Mouse (Mus musculus) left cerebral cortex, postnatal 10 days (tissue): Measurements from ENCODE around the gene Tut4. TPM values are rescaled to one million over a fixed set of nuclear protein-coding genes. Genes with fewer than 3 reads are reported as not detected.

Experiments
- DNase-seq, 2 experiments: peaks; one replicate each; pipeline ENCODE4 v3.0.0; 2021 to 2022; ENCODE audit warnings: low spot score in 2 of 2, mixed read lengths in 1 of 2; ENCODE audit errors: extremely low spot score in 1 of 2
- intact Hi-C: fragments of 180-260 bp; cut with DNase I; formaldehyde crosslinking; loops from one replicate; pipeline ENCODE4 v1.15.1; 2025
- total RNA-seq, 2 experiments: library from RNA; stranded (reverse); gene quantifications; 2 replicates each; pipeline ENCODE4 v1.2.3; 2021

Gene Tut4
- 10 to 100 TPM; 41.5 to 42.0 TPM for total RNA-seq

GRCm38 (mm10) chr4:108459231-108460155 is at the start of gene Tut4:
Gene Tut4 (plus strand): TSS chr4:108459426.
- intact Hi-C loops = loop anchor here (2.0 to 5.0 kb wide), 3 partner anchors 53 to 122 kb away; partner anchors contain the start of gene Gpx7
- peak; percentile 86 to 95 for DNase-seq

GRCm38 (mm10) chr4:108424587-108424986 is 34.6 kb upstream of the Tut4 start:
- intact Hi-C loops = no loop called here
- no peak for DNase-seq

GRCm38 (mm10) chr4:108427719-108428340 is 31.4 kb upstream of the Tut4 start:
- no peak for DNase-seq
- intact Hi-C loops = no loop called here

GRCm38 (mm10) chr4:108428341-108428721 is 30.9 kb upstream of the Tut4 start:
- intact Hi-C loops = no loop called here
- no peak for DNase-seq

GRCm38 (mm10) chr4:108430656-108431560 is 28.3 kb upstream of the Tut4 start:
- peak in 1 of 2 experiments; percentile 19 for DNase-seq
- intact Hi-C loops = no loop called here

GRCm38 (mm10) chr4:108431561-108431936 is 27.7 kb upstream of the Tut4 start:
- no peak for DNase-seq
- intact Hi-C loops = no loop called here

GRCm38 (mm10) chr4:108433341-108433740 is 25.9 kb upstream of the Tut4 start:
- no peak for DNase-seq
- intact Hi-C loops = no loop called here

- intact Hi-C loops = no loop called here
- DNase-seq = no peak
These were observed 25.0 kb upstream of the Tut4 start for GRCm38 (mm10) chr4:108434221-108434620.

- no peak for DNase-seq
- intact Hi-C loops = no loop called here
These were observed 24.4 kb upstream of the Tut4 start for GRCm38 (mm10) chr4:108434781-108435180.

- intact Hi-C loops = no loop called here
- no peak for DNase-seq
These were observed 23.6 kb upstream of the Tut4 start for GRCm38 (mm10) chr4:108435646-108436045.

- intact Hi-C loops = no loop called here
- no peak for DNase-seq
These were observed 23.0 kb upstream of the Tut4 start for GRCm38 (mm10) chr4:108436225-108436624.

- intact Hi-C loops = no loop called here
- peak in 1 of 2 experiments; percentile 19 for DNase-seq
These were observed 21.0 kb upstream of the Tut4 start for GRCm38 (mm10) chr4:108438082-108438840.

- intact Hi-C loops = no loop called here
- DNase-seq = no peak
These were observed 11.1 kb upstream of the Tut4 start for GRCm38 (mm10) chr4:108448091-108448490.

GRCm38 (mm10) chr4:108456028-108456427 is 3.2 kb upstream of the Tut4 start:
- intact Hi-C loops = loop anchor here (5.0 kb wide), 1 partner anchor 94 kb away; no protein-coding TSS in a partner anchor

GRCm38 (mm10) chr4:108458201-108458741 is 955 bp upstream of the Tut4 start:
- DNase-seq = no peak
- intact Hi-C loops = loop anchor here (2.0 to 5.0 kb wide), 2 partner anchors 51 to 96 kb away; partner anchors contain the start of gene Gpx7

More at GRCm38 (mm10) chr4:108456028-108456427, 3.2 kb upstream of the Tut4 start:
- DNase-seq = no peak

- intact Hi-C loops = loop anchor here (5.0 kb wide), 1 partner anchor 123 kb away; no protein-coding TSS in a partner anchor
- DNase-seq = peak; percentile 20 to 76
These were observed 1.1 kb downstream of the Tut4 start for GRCm38 (mm10) chr4:108460156-108460923.

GRCm38 (mm10) chr4:108461262-108461903 is 2.2 kb downstream of the Tut4 start:
- intact Hi-C loops = loop anchor here (5.0 kb wide), 1 partner anchor 124 kb away; no protein-coding TSS in a partner anchor

More at GRCm38 (mm10) chr4:108461262-108461903, 2.2 kb downstream of the Tut4 start:
- no peak for DNase-seq
